Mouse (Mus musculus) ES-E14 (cell line): ENCODE measurements around the gene Mdm2. TPM values are rescaled to one million over a fixed set of nuclear protein-coding genes. Genes with fewer than 3 reads are reported as not detected.

Experiments
- DNase-seq: peaks from one replicate; pipeline ENCODE4 v3.0.0-alpha.2; 2013; ENCODE audit warnings: low read depth, low spot score
- H3K27ac ChIP-seq: 2 replicates; pipeline ENCODE4 v1.5.1; 2012; ENCODE audit warnings: low read depth, mild to moderate bottlenecking, low read length, moderate library complexity, mixed read lengths; ENCODE audit not compliant: poor library complexity, insufficient read depth, severe bottlenecking
- H3K36me3 ChIP-seq: 2 replicates; pipeline ENCODE4 v1.6.1; 2012; ENCODE audit warnings: mild to moderate bottlenecking, low read length, moderate library complexity, mixed read lengths; ENCODE audit not compliant: control insufficient read depth, poor library complexity, insufficient read depth, severe bottlenecking
- H3K4me1 ChIP-seq, 2 experiments: fragments of 150-350 bp in 1 of 2; sonication (generic) in 1 of 2; 2 replicates each; pipeline ENCODE4 v1.6.1; 2012; ENCODE audit warnings: low read length in 2 of 2, mild to moderate bottlenecking in 1 of 2, mixed read lengths in 1 of 2; ENCODE audit not compliant: control insufficient read depth in 2 of 2, insufficient read depth in 2 of 2, poor library complexity in 1 of 2
- H3K4me3 ChIP-seq, 2 experiments: fragments of 150-350 bp in 1 of 2; sonication (generic) in 1 of 2; 2 replicates each; pipeline ENCODE4 v1.5.1; 2012; ENCODE audit warnings: low read length in 2 of 2, low read depth in 1 of 2, mild to moderate bottlenecking in 1 of 2, mixed read lengths in 1 of 2; ENCODE audit not compliant: insufficient read depth in 1 of 2, poor library complexity in 1 of 2, severe bottlenecking in 1 of 2
- H3K9ac ChIP-seq: 2 replicates; pipeline ENCODE4 v1.6.1; 2012; ENCODE audit warnings: low read depth, mild to moderate bottlenecking, low read length, mixed read lengths; ENCODE audit not compliant: poor library complexity, insufficient read depth, severe bottlenecking
- H3K9me3 ChIP-seq: fragments of 150-350 bp; sonication (generic); 2 replicates; pipeline ENCODE4 v1.6.1; 2012; ENCODE audit warnings: low read depth, mild to moderate bottlenecking, low read length; ENCODE audit not compliant: control insufficient read depth, insufficient read depth
- CHD2 ChIP-seq: IDR thresholded peaks from 2 replicates; pipeline ENCODE4 v1.6.1; 2014; ENCODE audit warnings: mild to moderate bottlenecking, low read depth, low read length, inconsistent platforms
- HCFC1 ChIP-seq: IDR thresholded peaks from 2 replicates; pipeline ENCODE4 v1.6.1; 2012; ENCODE audit warnings: low read length, inconsistent platforms, borderline replicate concordance; ENCODE audit not compliant: insufficient read depth
- MAFK ChIP-seq: IDR thresholded peaks from 2 replicates; pipeline ENCODE4 v1.6.1; 2014; ENCODE audit warnings: mild to moderate bottlenecking, low read depth, low read length, inconsistent platforms; ENCODE audit not compliant: insufficient read depth
- ZC3H11A ChIP-seq: IDR thresholded peaks from 2 replicates; pipeline ENCODE4 v1.6.1; 2012; ENCODE audit warnings: low read depth, mild to moderate bottlenecking, inconsistent platforms, low read length, borderline replicate concordance
- ZNF384 ChIP-seq: IDR thresholded peaks from 2 replicates; pipeline ENCODE4 v1.6.1; 2012; ENCODE audit warnings: low read depth, low read length, inconsistent platforms
- in situ Hi-C, 2 experiments: fragments of 600-800 bp; cut with MboI; formaldehyde crosslinking; loops; one replicate each; pipeline ENCODE4 v1.15.1; 2025; ENCODE audit warnings: low sequenced_read_pairs in 2 of 2, inconsistent platforms in 1 of 2; ENCODE audit not compliant: unreplicated experiment in 2 of 2
- total RNA-seq: library from RNA; depleted of rRNA; stranded (reverse); fragments of 300-350 nt; gene quantifications from 2 replicates; pipeline ENCODE4 v1.2.3, GENCODE M21; 2012

Mdm2 gene
- total RNA-seq, 1 experiment = 178 TPM

GRCm38 (mm10) chr10:117662316-117663055, 48.1 kb downstream of the Mdm2 start:
- H3K4me3 ChIP-seq = peak overlapping the region in 1 of 2 experiments; percentile 46; a peak in 2 of 4 replicates
- H3K4me1 ChIP-seq = peaks cover 6 to 8% of the 10 kb centered on the region in 2 experiments; a peak in 3 of 4 replicates
- no peak for DNase-seq
- H3K9ac ChIP-seq = no peak overlapping the region
- TF ChIP-seq ZC3H11A = no peak
- no peak for TF ChIP-seq HCFC1
- TF ChIP-seq CHD2 = no peak
- no peak for TF ChIP-seq ZNF384
- TF ChIP-seq MAFK = no peak
- in situ Hi-C loops = no loop called here
- no peak overlapping the region for H3K27ac ChIP-seq
- no peaks in the 10 kb centered on the region for H3K9me3 ChIP-seq
- H3K36me3 ChIP-seq = no peaks in the 10 kb centered on the region

- in situ Hi-C loops = no loop called here
- no peak for DNase-seq
- no peak overlapping the region for H3K9ac ChIP-seq
- peaks cover 5 to 6% of the 10 kb centered on the region in 2 experiments; a peak in 3 of 4 replicates for H3K4me1 ChIP-seq
- TF ChIP-seq CHD2 = no peak
- TF ChIP-seq HCFC1 = no peak
- no peak for TF ChIP-seq ZNF384
- no peak for TF ChIP-seq ZC3H11A
- TF ChIP-seq MAFK = no peak
- no peak overlapping the region for H3K27ac ChIP-seq
- H3K9me3 ChIP-seq = no peaks in the 10 kb centered on the region
- no peaks in the 10 kb centered on the region for H3K36me3 ChIP-seq
- H3K4me3 ChIP-seq = no peak overlapping the region
Observed at GRCm38 (mm10) chr10:117659819-117660218, 50.7 kb downstream of the Mdm2 start.

DNA sequence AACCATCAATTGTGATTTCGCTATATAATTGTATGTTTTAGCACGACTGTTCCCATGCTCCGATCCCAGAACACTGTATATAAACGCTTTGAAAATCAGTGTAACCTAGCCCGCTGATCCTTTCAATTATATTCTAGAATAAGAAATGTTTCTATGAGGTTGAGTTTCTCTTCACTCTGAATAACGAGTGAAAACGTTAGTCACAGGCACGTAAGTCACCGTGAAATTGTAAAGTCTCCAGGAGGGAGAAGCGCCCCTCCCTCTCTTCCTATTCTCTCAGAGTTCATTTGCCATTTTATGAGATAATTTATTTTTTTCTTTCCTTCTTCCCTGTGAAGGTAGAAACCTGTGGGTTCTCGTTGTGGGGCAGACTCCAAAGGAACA, 51.1 kb downstream of the Mdm2 start:
- in situ Hi-C loops = no loop called here
- TF ChIP-seq HCFC1 (no peak), CHD2 (no peak)
- Histone ChIP-seq H3K27ac (no peak overlapping the region), H3K4me1 (peaks cover 4 to 6% of the 10 kb centered on the region in 2 experiments; a peak in 3 of 4 replicates), H3K36me3 (no peaks in the 10 kb centered on the region), H3K4me3 (no peak overlapping the region), H3K9me3 (no peaks in the 10 kb centered on the region), H3K9ac (no peak overlapping the region)
- no peak for DNase-seq

DNA sequence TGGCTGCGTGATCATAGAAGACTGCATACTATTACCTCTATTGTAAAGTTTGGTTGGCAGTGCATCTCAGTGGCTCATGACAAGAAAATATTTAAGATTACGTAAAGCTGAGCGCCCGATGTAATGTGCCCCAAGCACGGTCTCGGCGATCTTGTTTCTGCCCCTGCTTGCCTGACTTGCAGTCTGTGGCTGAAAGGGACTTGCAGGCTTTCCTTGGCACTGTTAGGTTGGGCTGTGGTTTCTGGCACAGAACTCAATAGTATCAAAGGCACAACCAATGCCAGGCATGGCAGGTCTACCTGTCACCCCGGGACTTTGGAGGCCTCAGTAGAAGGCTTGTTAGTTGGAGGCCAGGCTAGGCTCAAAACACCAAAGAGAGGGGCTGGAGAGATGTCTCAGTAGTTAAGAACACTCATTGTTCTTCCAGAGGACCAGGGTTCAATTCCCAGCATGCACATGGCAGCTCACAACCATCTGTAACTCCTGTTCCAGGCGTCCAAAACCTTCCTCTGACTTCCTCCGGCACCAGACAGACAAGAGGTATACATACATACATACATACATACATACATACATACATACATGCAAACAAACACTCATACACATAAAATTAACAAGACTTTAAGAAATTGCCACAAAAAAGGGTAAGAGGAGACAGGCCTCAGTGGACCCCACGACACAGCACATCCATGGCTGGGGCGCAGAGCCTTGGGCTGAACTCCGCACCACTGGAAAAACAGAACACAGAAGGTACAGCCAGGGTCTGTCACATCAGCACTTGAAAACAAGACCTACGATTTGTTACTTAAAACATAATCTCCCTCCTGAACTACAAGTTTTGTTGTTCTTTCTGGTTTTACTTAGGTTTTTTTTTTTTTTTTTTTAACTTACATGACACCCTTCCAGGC, 51.8 kb downstream of the Mdm2 start:
- no peaks in the 10 kb centered on the region for H3K36me3 ChIP-seq
- in situ Hi-C loops = no loop called here
- no peak overlapping the region for H3K9ac ChIP-seq
- H3K4me3 ChIP-seq = no peak overlapping the region
- H3K4me1 ChIP-seq = peaks cover 4 to 6% of the 10 kb centered on the region in 2 experiments; a peak in 3 of 4 replicates
- H3K27ac ChIP-seq = no peak overlapping the region
- H3K9me3 ChIP-seq = no peaks in the 10 kb centered on the region
- no peak for DNase-seq
- TF ChIP-seq ZNF384 (no peak), ZC3H11A (no peak), MAFK (no peak), HCFC1 (no peak), CHD2 (no peak)
